8 mouse cellular contexts compared by ENCODE assay signal in the genomic region with DNA sequence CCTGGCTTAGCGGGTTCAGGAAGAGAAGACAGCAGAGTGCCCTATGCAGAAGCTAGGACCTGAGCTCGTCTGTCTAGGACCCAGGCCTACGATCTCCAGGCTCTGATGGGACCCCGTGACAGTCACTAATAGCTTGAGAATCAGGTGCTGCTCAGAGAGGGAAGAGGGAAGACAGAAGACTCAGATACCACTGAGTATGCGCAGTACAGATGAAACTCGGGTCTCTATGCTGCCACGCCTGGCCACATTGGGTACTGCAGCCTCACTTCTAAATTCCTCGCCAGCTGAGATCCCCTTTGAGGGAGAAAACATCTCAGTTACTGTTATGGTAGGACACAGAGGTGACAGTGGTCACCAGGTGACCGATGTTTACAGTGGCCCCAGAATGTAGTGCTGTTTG. TPM values are rescaled to one million over a fixed set of nuclear protein-coding genes. Genes with fewer than 3 reads are reported as not detected.
DNase-seq lines count a peak whose midpoint lies in the region; ATAC-seq lines count a peak whose summit lies in the region.

No protein-coding gene starts in this region.

- no peaks in the 10 kb centered on the region for H3K9me3 ChIP-seq in heart, embryonic 12.5 days (replicated peaks)

- no peak overlapping the region for H3K9ac ChIP-seq in heart, embryonic 12.5 days

- H3K4me3 ChIP-seq in heart, embryonic 12.5 days = no peak overlapping the region

- no peak for ATAC-seq in heart, embryonic 12.5 days (ENCODE audit: insufficient number of reproducible peaks, low FRiP score)

- no peak overlapping the region for H3K4me2 ChIP-seq in heart, embryonic 12.5 days

- WGBS in heart, embryonic 12.5 days = 35% methylated on average over 9 of the region's 9 CpGs

- H3K4me1 ChIP-seq in heart, embryonic 12.5 days (replicated peaks) = no peaks in the 10 kb centered on the region; the same call in 1 of the 2 replicates

- intact Hi-C loops in heart, postnatal 36 days (cut with DNase I) = no loop called here

- H3K27ac ChIP-seq in heart, embryonic 12.5 days (ENCODE audit: poor library complexity, severe bottlenecking) = no peak overlapping the region

- H3K27me3 ChIP-seq in heart, embryonic 12.5 days (replicated peaks) = no peaks in the 10 kb centered on the region

- DNase-seq in heart, adult 18-20 months = peak; percentile 25 to 75
- peak; percentile 65 for DNase-seq in adrenal gland, postnatal 14 days
- peak; percentile 47 for DNase-seq in embryo, embryonic 11.5 days (ENCODE audit: low read depth, low spot score)
- DNase-seq in heart, postnatal 36 days = peak; percentile 35 to 77
- peak; percentile 71 to 72 for DNase-seq in layer of hippocampus, postnatal 14 days (ENCODE audit: low spot score in 2 of 2)
- peak; percentile 47 to 73 for DNase-seq in lung, postnatal 4 days
- peak; percentile 79 for DNase-seq in right cerebral cortex, postnatal 14 days

- no peaks in the 10 kb centered on the region for H3K36me3 ChIP-seq in heart, embryonic 12.5 days

RNA-seq across cellular contexts. Expression of gene D430019H16Rik, which starts 22.8 kb away (rescaled TPM):
- total RNA-seq in heart, adult 18-20 months (2021) = under 1 TPM; 0.10 to 0.28 TPM
- polyA plus RNA-seq in heart, embryonic 12.5 days (2016; fragmentation: Nextera tagmentation; extraction: Ambion mirVana) = 0.36 and 0.37 TPM in 2 replicates
- 4.9 and 5.7 TPM in 2 replicates for total RNA-seq in adrenal gland, postnatal 14 days (2021)
- under 1 TPM; 0.16 to 0.31 TPM for total RNA-seq in heart, postnatal 36 days (2021)
- 100 to 1,000 TPM; 146 to 148 TPM for total RNA-seq in layer of hippocampus, postnatal 14 days (2021)

Comparison
In these comparisons a context has a peak if more than half of its experiments do, and no peak if none do; other contexts are left out.
1. RNA of gene D430019H16Rik, which starts 22.8 kb away (total RNA-seq): 146 to 148 TPM in layer of hippocampus, postnatal 14 days; 4.9 to 5.7 TPM in adrenal gland, postnatal 14 days, 0.16 to 0.31 TPM in heart, postnatal 36 days and 0.10 to 0.28 TPM in heart, adult 18-20 months; every median in the first group is over 10 times any median in the second.
2. Peak in every context shown above with its lines, with median percentiles within 50 percentile points of each other: DNase-seq.